Mouse (Mus musculus) liver, embryonic 16.5 days (tissue): ENCODE results near the gene Tmem143. TPM values are rescaled to one million over a fixed set of nuclear protein-coding genes. Genes with fewer than 3 reads are reported as not detected.

Experiments
- ATAC-seq: fragments of 200-750 bp; cut with Nextera tagmentation; 2 replicates; pipeline ENCODE4 v1.8.0; 2017; ENCODE audit warnings: low read depth, mild to moderate bottlenecking, moderate number of reproducible peaks, moderate library complexity
- H3K27ac ChIP-seq: fragments of 300-500 bp; sonication (generic); 2 replicates; pipeline ENCODE4 v1.5.1; 2014; ENCODE audit warnings: mild to moderate bottlenecking, low read length
- H3K27me3 ChIP-seq: fragments of 300-500 bp; sonication (generic); 2 replicates; pipeline ENCODE4 v1.6.1; 2014; ENCODE audit warnings: low read depth, low read length, mixed read lengths; ENCODE audit not compliant: control insufficient read depth, insufficient read depth
- H3K36me3 ChIP-seq: fragments of 300-500 bp; sonication (generic); 2 replicates; pipeline ENCODE4 v1.6.1; 2014; ENCODE audit warnings: mild to moderate bottlenecking; ENCODE audit not compliant: control insufficient read depth, insufficient read depth
- H3K4me1 ChIP-seq: fragments of 300-500 bp; sonication (generic); 2 replicates; pipeline ENCODE4 v1.6.1; 2014; ENCODE audit warnings: low read depth, low read length, mixed read lengths; ENCODE audit not compliant: control insufficient read depth
- H3K4me2 ChIP-seq: fragments of 300-500 bp; sonication (generic); 2 replicates; pipeline ENCODE4 v1.6.1; 2014; ENCODE audit warnings: low read depth, low read length, mixed read lengths
- H3K4me3 ChIP-seq: fragments of 300-500 bp; sonication (generic); 2 replicates; pipeline ENCODE4 v1.5.1; 2014; ENCODE audit warnings: low read depth, mild to moderate bottlenecking, low read length
- H3K9ac ChIP-seq: fragments of 300-500 bp; sonication (generic); 2 replicates; pipeline ENCODE4 v1.6.1; 2014; ENCODE audit warnings: low read depth, low read length
- H3K9me3 ChIP-seq: fragments of 300-500 bp; sonication (generic); replicated peaks from 2 replicates; pipeline ENCODE4 v1.6.1; 2016; ENCODE audit warnings: low read length; ENCODE audit not compliant: control insufficient read depth
- WGBS: fragments of 180-500 bp; shearing (Covaris S2); extraction: QIAGEN DNeasy Blood & Tissue Kit; methylation state at CpG from one replicate; pipeline ENCODE4 v1.1.7; 2014; ENCODE audit not compliant: insufficient replicate concordance; 5-methylcytosine and 5-hydroxymethylcytosine counted together
- polyA plus RNA-seq: library from polyadenylated mRNA; unstranded; fragments of >200 nt; fragmentation: Nextera tagmentation; extraction: Ambion mirVana; gene quantifications from 2 replicates; pipeline ENCODE4 v1.2.1, GENCODE M21; 2015

Tmem143 gene
- polyA plus RNA-seq, 1 experiment from 2014 or later: 3.5 TPM

GRCm38 (mm10) chr7:45865925-45866910 is 30.5 kb upstream of the Tmem143 start:
- WGBS: under 1% methylated on average over 106 of the region's 117 CpGs
- Histone ChIP-seq H3K9ac (peak overlapping the region; percentile 72), H3K4me2 (peak overlapping the region; percentile 97), H3K36me3 (no peaks in the 10 kb centered on the region), H3K27ac (no peak overlapping the region), H3K4me1 (peaks cover 8% of the 10 kb centered on the region), H3K4me3 (peak overlapping the region; percentile 66), H3K9me3 (no peaks in the 10 kb centered on the region), H3K27me3 (peaks cover 55% of the 10 kb centered on the region)
- peak; percentile 86 for ATAC-seq

GRCm38 (mm10) chr7:45867871-45868270 is 28.9 kb upstream of the Tmem143 start:
- H3K27me3 ChIP-seq: peaks cover 63% of the 10 kb centered on the region
- ATAC-seq: no peak
- peaks cover 8% of the 10 kb centered on the region for H3K4me1 ChIP-seq
- no peak overlapping the region for H3K27ac ChIP-seq
- H3K4me3 ChIP-seq: no peak overlapping the region
- no peak overlapping the region for H3K9ac ChIP-seq
- 32% methylated on average over 2 of the region's 2 CpGs for WGBS
- H3K4me2 ChIP-seq: no peak overlapping the region
- no peaks in the 10 kb centered on the region for H3K9me3 ChIP-seq
- H3K36me3 ChIP-seq: no peaks in the 10 kb centered on the region

GRCm38 (mm10) chr7:45869107-45869670 is 27.6 kb upstream of the Tmem143 start:
- no peak overlapping the region for H3K4me2 ChIP-seq
- H3K36me3 ChIP-seq: no peaks in the 10 kb centered on the region
- H3K27ac ChIP-seq: no peak overlapping the region
- peaks cover 16% of the 10 kb centered on the region for H3K4me1 ChIP-seq
- ATAC-seq: no peak
- no peaks in the 10 kb centered on the region for H3K9me3 ChIP-seq
- 24% methylated on average over 8 of the region's 8 CpGs for WGBS
- no peak overlapping the region for H3K9ac ChIP-seq
- peaks cover 63% of the 10 kb centered on the region for H3K27me3 ChIP-seq
- H3K4me3 ChIP-seq: no peak overlapping the region

- H3K4me1 ChIP-seq: peaks cover 20% of the 10 kb centered on the region
- ATAC-seq: no peak
- no peak overlapping the region for H3K4me2 ChIP-seq
- H3K9me3 ChIP-seq: no peaks in the 10 kb centered on the region
- WGBS: 8% methylated on average over 14 of the region's 14 CpGs
- no peak overlapping the region for H3K4me3 ChIP-seq
- H3K27ac ChIP-seq: no peak overlapping the region
- H3K9ac ChIP-seq: no peak overlapping the region
- no peaks in the 10 kb centered on the region for H3K36me3 ChIP-seq
- H3K27me3 ChIP-seq: peaks cover 63% of the 10 kb centered on the region
Observed at GRCm38 (mm10) chr7:45869787-45870186, 27.0 kb upstream of the Tmem143 start.

GRCm38 (mm10) chr7:45870282-45871058 is 26.3 kb upstream of the Tmem143 start:
- Histone ChIP-seq H3K27me3 (peaks cover 63% of the 10 kb centered on the region), H3K9ac (no peak overlapping the region), H3K9me3 (no peaks in the 10 kb centered on the region), H3K4me2 (no peak overlapping the region), H3K4me3 (no peak overlapping the region), H3K36me3 (0 out of 2 replicates have a peak, but pooled peaks cover 3% of the 10 kb centered on the region), H3K4me1 (peaks cover 24% of the 10 kb centered on the region), H3K27ac (no peak overlapping the region)
- ATAC-seq: no peak
- WGBS: 4% methylated on average over 30 of the region's 30 CpGs

GRCm38 (mm10) chr7:45872624-45873023 is 24.1 kb upstream of the Tmem143 start, which contains the start of gene Kdelr1:
TSS of gene Kdelr1 (plus strand) at chr7:45872772.
- Histone ChIP-seq H3K27ac (peak within 1 kb of the TSS; percentile 90), H3K27me3 (peaks cover 44% of the 10 kb centered on the region), H3K4me2 (peak within 1 kb of the TSS; percentile 80), H3K9ac (peak within 1 kb of the TSS; percentile 91), H3K4me3 (peak within 1 kb of the TSS; percentile 77), H3K4me1 (peaks cover 16% of the 10 kb centered on the region), H3K9me3 (no peaks in the 10 kb centered on the region), H3K36me3 (peaks cover 18% of the 10 kb centered on the region)
- WGBS: 1% methylated on average over 18 of the region's 18 CpGs
- peak; percentile 83 for ATAC-seq

GRCm38 (mm10) chr7:45873061-45873947 is 23.4 kb upstream of the Tmem143 start:
- peaks cover 21% of the 10 kb centered on the region for H3K36me3 ChIP-seq
- peak overlapping the region; percentile 90 for H3K27ac ChIP-seq
- peak overlapping the region; percentile 77 for H3K4me3 ChIP-seq
- peaks cover 37% of the 10 kb centered on the region for H3K27me3 ChIP-seq
- no peaks in the 10 kb centered on the region for H3K9me3 ChIP-seq
- H3K9ac ChIP-seq: peak overlapping the region; percentile 91
- ATAC-seq: peak; percentile 66
- WGBS: 1% methylated on average over 28 of the region's 28 CpGs
- H3K4me1 ChIP-seq: peaks cover 16% of the 10 kb centered on the region
- H3K4me2 ChIP-seq: peak overlapping the region; percentile 80

GRCm38 (mm10) chr7:45876895-45877294 is 19.8 kb upstream of the Tmem143 start:
- peaks cover 42% of the 10 kb centered on the region for H3K36me3 ChIP-seq
- peaks cover 16% of the 10 kb centered on the region for H3K4me1 ChIP-seq
- no peak for ATAC-seq
- no peak overlapping the region for H3K27ac ChIP-seq
- H3K9ac ChIP-seq: no peak overlapping the region
- no peaks in the 10 kb centered on the region for H3K9me3 ChIP-seq
- H3K27me3 ChIP-seq: peaks cover 1% of the 10 kb centered on the region
- H3K4me3 ChIP-seq: no peak overlapping the region
- 84% methylated on average over 7 of the region's 7 CpGs for WGBS
- H3K4me2 ChIP-seq: no peak overlapping the region
